In genomic region chr2:112842877-112843276, GRCm38 (mm10) we compare ENCODE assay signal across 16 mouse cellular contexts.
DNase-seq lines count a peak whose midpoint lies in the region; ATAC-seq and TF ChIP-seq lines count a peak whose summit lies in the region.
"Had no signal": no experiment of that assay in that cellular context is flagged by ENCODE, and none has a peak within 500 bp of the region (broad histone marks: within the 10 kb centered on the region; RNA-seq: fewer than 3 reads in every experiment).

No protein-coding gene starts in this region.

- no peak overlapping the region for H3K4me3 ChIP-seq in hindbrain, embryonic 10.5 days
- no peak overlapping the region for H3K4me3 ChIP-seq in hindbrain, embryonic 12.5 days
- no peak overlapping the region for H3K4me3 ChIP-seq in embryonic facial prominence, embryonic 10.5 days
- no peak overlapping the region for H3K4me3 ChIP-seq in thymus, adult 2 months (ENCODE audit: control insufficient read depth, insufficient read depth, low read length)
- H3K4me3 ChIP-seq: embryonic facial prominence, embryonic 15.5 days; heart, embryonic 13.5 days; hindbrain, embryonic 15.5 days; liver, embryonic 12.5 days had no signal

- WGBS in hindbrain, embryonic 10.5 days: 45% methylated on average over 3 of the region's 3 CpGs
- WGBS in hindbrain, embryonic 12.5 days: 38% methylated on average over 3 of the region's 3 CpGs
- WGBS in embryonic facial prominence, embryonic 10.5 days: 29% methylated on average over 3 of the region's 3 CpGs
- WGBS in thymus, adult 2 months: 32% methylated on average over 3 of the region's 3 CpGs

- H3K4me2 ChIP-seq in hindbrain, embryonic 12.5 days (replicated peaks): no peak overlapping the region
- H3K4me2 ChIP-seq: embryonic facial prominence, embryonic 15.5 days; heart, embryonic 13.5 days; hindbrain, embryonic 15.5 days; liver, embryonic 12.5 days had no signal

- H3K27ac ChIP-seq in hindbrain, embryonic 10.5 days: no peak overlapping the region
- H3K27ac ChIP-seq in hindbrain, embryonic 12.5 days: no peak overlapping the region
- H3K27ac ChIP-seq in embryonic facial prominence, embryonic 10.5 days (replicated peaks): no peak overlapping the region
- no peak overlapping the region for H3K27ac ChIP-seq in thymus, adult 2 months (ENCODE audit: control insufficient read depth, insufficient read depth, low read length)
- H3K27ac ChIP-seq: embryonic facial prominence, embryonic 15.5 days; heart, embryonic 13.5 days; hindbrain, embryonic 15.5 days; liver, embryonic 12.5 days had no signal

- H3K4me1 ChIP-seq in hindbrain, embryonic 10.5 days (replicated peaks): no peaks in the 10 kb centered on the region
- no peaks in the 10 kb centered on the region for H3K4me1 ChIP-seq in hindbrain, embryonic 12.5 days
- no peaks in the 10 kb centered on the region for H3K4me1 ChIP-seq in embryonic facial prominence, embryonic 10.5 days
- H3K4me1 ChIP-seq in thymus, adult 2 months (replicated peaks; ENCODE audit: control insufficient read depth, insufficient read depth, low read length): no peaks in the 10 kb centered on the region
- H3K4me1 ChIP-seq: embryonic facial prominence, embryonic 15.5 days; heart, embryonic 13.5 days; hindbrain, embryonic 15.5 days; liver, embryonic 12.5 days had no signal

- DNase-seq in hindbrain, embryonic 10.5 days (ENCODE audit: low spot score): peak; percentile 27
- DNase-seq in testis, postnatal 10 days (ENCODE audit: low spot score): peak; percentile 45
- no peak for DNase-seq in testis, postnatal 14 days (ENCODE audit: low spot score)
- peak; percentile 54 for DNase-seq in embryonic facial prominence, embryonic 10.5 days (ENCODE audit: low spot score)
- DNase-seq in thymus, adult 2 months: no peak
- DNase-seq: cerebellum, adult 8-10 months; gastrocnemius, postnatal 14 days had no signal

- no peak for ATAC-seq in hindbrain, embryonic 12.5 days (ENCODE audit: low FRiP score)
- no peak for ATAC-seq in inflammation-experienced regulatory T-cells, adult 6 months
- ATAC-seq in megakaryocyte-erythroid progenitor cell, adult 5-6 weeks (replicated peaks; ENCODE audit: low FRiP score, low TSS enrichment, poor library complexity, severe bottlenecking): no peak
- ATAC-seq: forebrain, embryonic 14.5 days; liver, embryonic 12.5 days; midbrain, embryonic 16.5 days had no signal

- no peak for TF ChIP-seq CTCF in thymus, adult 2 months (IDR thresholded peaks at IDR 0.05; ENCODE audit: borderline replicate concordance, control insufficient read depth, extremely low read depth, insufficient read depth, low read length, poor library complexity)

- H3K9ac ChIP-seq in hindbrain, embryonic 12.5 days: no peak overlapping the region
- H3K9ac ChIP-seq: embryonic facial prominence, embryonic 15.5 days; heart, embryonic 13.5 days; hindbrain, embryonic 15.5 days; liver, embryonic 12.5 days had no signal

- H3K36me3 ChIP-seq in hindbrain, embryonic 10.5 days: no peaks in the 10 kb centered on the region
- H3K36me3 ChIP-seq in hindbrain, embryonic 12.5 days: no peaks in the 10 kb centered on the region
- H3K36me3 ChIP-seq in embryonic facial prominence, embryonic 10.5 days (replicated peaks): no peaks in the 10 kb centered on the region
- no peaks in the 10 kb centered on the region for H3K36me3 ChIP-seq in thymus, adult 2 months (ENCODE audit: control insufficient read depth, insufficient read depth, low read length)
- H3K36me3 ChIP-seq: embryonic facial prominence, embryonic 15.5 days; heart, embryonic 13.5 days; hindbrain, embryonic 15.5 days; liver, embryonic 12.5 days had no signal

- H3K27me3 ChIP-seq in hindbrain, embryonic 10.5 days (ENCODE audit: insufficient read depth, poor library complexity, severe bottlenecking): no peaks in the 10 kb centered on the region
- no peaks in the 10 kb centered on the region for H3K27me3 ChIP-seq in hindbrain, embryonic 12.5 days
- H3K27me3 ChIP-seq in embryonic facial prominence, embryonic 10.5 days (replicated peaks; ENCODE audit: low read depth, poor library complexity, severe bottlenecking): no peaks in the 10 kb centered on the region
- no peaks in the 10 kb centered on the region for H3K27me3 ChIP-seq in thymus, adult 2 months (ENCODE audit: control insufficient read depth, insufficient read depth, low read length)
- H3K27me3 ChIP-seq: embryonic facial prominence, embryonic 15.5 days; heart, embryonic 13.5 days; hindbrain, embryonic 15.5 days; liver, embryonic 12.5 days had no signal

- TF ChIP-seq POLR2A in thymus, adult 2 months (IDR thresholded peaks at IDR 0.05; ENCODE audit: control insufficient read depth, extremely low read depth, insufficient read depth, low read length, poor library complexity): no peak

- H3K9me3 ChIP-seq in hindbrain, embryonic 10.5 days: no peaks in the 10 kb centered on the region
- no peaks in the 10 kb centered on the region for H3K9me3 ChIP-seq in hindbrain, embryonic 12.5 days (replicated peaks)
- H3K9me3 ChIP-seq in embryonic facial prominence, embryonic 10.5 days: no peaks in the 10 kb centered on the region
- H3K9me3 ChIP-seq: embryonic facial prominence, embryonic 15.5 days; heart, embryonic 13.5 days; hindbrain, embryonic 15.5 days; liver, embryonic 12.5 days had no signal

Comparison
In these comparisons a context has a peak if more than half of its experiments do, and no peak if none do; other contexts are left out.
1. DNase-seq: peak in hindbrain, embryonic 10.5 days (single experiment), testis, postnatal 10 days (single experiment) and embryonic facial prominence, embryonic 10.5 days (single experiment); none in testis, postnatal 14 days (single experiment) and thymus, adult 2 months (single experiment).